Mouse (Mus musculus) monocyte, adult 5-6 weeks (primary cell): ENCODE results near the gene Hus1b. TPM values are rescaled to one million over a fixed set of nuclear protein-coding genes. Genes with fewer than 3 reads are reported as not detected.

Source experiments
- total RNA-seq: library from RNA; stranded (forward); fragments of 200-1000, 200-491, 200-594 nt; gene quantifications from 3 replicates; pipeline ENCODE4 v1.2.3, GENCODE M21; 2017

Hus1b gene
- total RNA-seq, 1 experiment from 2014 or later = 3.5 TPM

Other genes with a start within 250 kb of the Hus1b start
- gene Irf4, start 198.5 kb downstream of the Hus1b start, total RNA-seq = 25.5 to 42.0 TPM (median 29.8 TPM) in 3 replicates
- 48.1 to 83.7 TPM (median 55.4 TPM) in 3 replicates for gene Exoc2, start 26.3 kb upstream of the Hus1b start, total RNA-seq
- 1.2 TPM in 1 of 3 replicates, not detected in the others for gene Gm5447, start 26.4 kb upstream of the Hus1b start, total RNA-seq